Mouse (Mus musculus): ENCODE results near the gene Vmn2r-ps159. TPM values are rescaled to one million over a fixed set of nuclear protein-coding genes. Genes with fewer than 3 reads are reported as not detected.
"Not testable (repeated sequence)": the region's sequence is repeated elsewhere in the genome, so short reads cannot be mapped to it uniquely, and the experiment has no call there.

Gene Vmn2r-ps159
- total and polyA plus RNA-seq, 3 experiments = not detected

GRCm38 (mm10) chr4:156343332-156343731 is 12.4 kb downstream of the Vmn2r-ps159 start:
- H3K27me3 ChIP-seq (ENCODE audit: control insufficient read depth in 1 of 2, insufficient read depth in 2 of 2, low read length in 2 of 2) = no peaks in the 10 kb centered on the region

GRCm38 (mm10) chr4:156356756-156357437 is 26.0 kb downstream of the Vmn2r-ps159 start:
- not testable (repeated sequence) for H3K27ac ChIP-seq (ENCODE audit: control insufficient read depth, low read depth, low read length); H3K9ac ChIP-seq (ENCODE audit: control insufficient read depth, low read depth, low read length, poor library complexity, severe bottlenecking); H3K36me3 ChIP-seq (ENCODE audit: control insufficient read depth in 1 of 2, insufficient read depth in 2 of 2, low read length in 2 of 2); DNase-seq (ENCODE audit: low read depth, low spot score); H3K79me2 ChIP-seq (ENCODE audit: control insufficient read depth, insufficient read depth, low read length, poor library complexity); H3K4me3 ChIP-seq (ENCODE audit: control insufficient read depth in 1 of 2, insufficient read depth in 1 of 2, low read depth in 2 of 2, low read length in 2 of 2); H3K27me3 ChIP-seq (ENCODE audit: control insufficient read depth in 1 of 2, insufficient read depth in 2 of 2, low read length in 2 of 2); H3K9me3 ChIP-seq (replicated peaks; ENCODE audit: insufficient read depth, low read length); H3K4me1 ChIP-seq (ENCODE audit: control insufficient read depth in 1 of 2, insufficient read depth in 2 of 2, low read length in 2 of 2)

More at GRCm38 (mm10) chr4:156343332-156343731, 12.4 kb downstream of the Vmn2r-ps159 start:
- Histone ChIP-seq H3K27ac (ENCODE audit: control insufficient read depth, low read depth, low read length) (no peak overlapping the region), H3K9me3 (replicated peaks; ENCODE audit: insufficient read depth, low read length) (no peaks in the 10 kb centered on the region), H3K4me3 (ENCODE audit: control insufficient read depth in 1 of 2, insufficient read depth in 1 of 2, low read depth in 2 of 2, low read length in 2 of 2) (no peak overlapping the region), H3K79me2 (ENCODE audit: control insufficient read depth, insufficient read depth, low read length, poor library complexity) (no peaks in the 10 kb centered on the region), H3K4me1 (ENCODE audit: control insufficient read depth in 1 of 2, insufficient read depth in 2 of 2, low read length in 2 of 2) (no peaks in the 10 kb centered on the region), H3K9ac (ENCODE audit: control insufficient read depth, low read depth, low read length, poor library complexity, severe bottlenecking) (no peak overlapping the region), H3K36me3 (ENCODE audit: control insufficient read depth in 1 of 2, insufficient read depth in 2 of 2, low read length in 2 of 2) (no peaks in the 10 kb centered on the region)
- TF ChIP-seq ZKSCAN1 (IDR thresholded peaks at IDR 0.05; ENCODE audit: low read depth, low read length) (no peak), GATA1 (IDR thresholded peaks at IDR 0.05; ENCODE audit: low read depth, low read length) (no peak), MAFK (IDR thresholded peaks at IDR 0.05; ENCODE audit: borderline replicate concordance, low read depth, low read length) (no peak), NELFE (IDR thresholded peaks at IDR 0.05; ENCODE audit: low read depth, low read length) (no peak), E2F4 (IDR thresholded peaks at IDR 0.05; ENCODE audit: borderline replicate concordance, low read depth, low read length) (no peak), CTCF (IDR thresholded peaks at IDR 0.05 in 2 of 3, conservative IDR thresholded peaks at IDR 0.05 in 1 of 3; ENCODE audit: control insufficient read depth in 1 of 3, insufficient read depth in 1 of 3, low read depth in 2 of 3, low read length in 3 of 3, poor library complexity in 1 of 3, severe bottlenecking in 1 of 3) (no peak), BHLHE40 (IDR thresholded peaks at IDR 0.05; ENCODE audit: borderline replicate concordance, low read depth, low read length) (no peak), CHD1 (IDR thresholded peaks at IDR 0.05; ENCODE audit: low read depth, low read length) (no peak), MXI1 (IDR thresholded peaks at IDR 0.05; ENCODE audit: low read depth, low read length) (no peak), GABPA (IDR thresholded peaks at IDR 0.05; ENCODE audit: low read depth, low read length) (no peak), HCFC1 (IDR thresholded peaks at IDR 0.05; ENCODE audit: low read depth, low read length) (no peak)
- no peak for DNase-seq (ENCODE audit: low read depth, low spot score)

Other genes starting within 250 kb of the Vmn2r-ps159 start
- gene 9430015G10Rik, start 221.1 kb upstream of the Vmn2r-ps159 start, total RNA-seq (2012; rRNA removed) = 27.5 and 28.7 TPM in 2 replicates
- 10 to 100 TPM in 1 of 2 experiments, not detected in 1; 52.9 TPM for gene 9430015G10Rik, start 221.1 kb upstream of the Vmn2r-ps159 start, polyA plus RNA-seq (2012; ENCODE audit: insufficient read depth in 1 of 2, insufficient read length in 2 of 2, low read depth in 1 of 2, low replicate concordance in 2 of 2, missing spikeins in 1 of 2)
- gene Rnf223, start 200.6 kb upstream of the Vmn2r-ps159 start, total RNA-seq (2012; rRNA removed) = 0.65 TPM in 2 replicates
- 1 to 10 TPM in 1 of 2 experiments, not detected in 1; 2.5 TPM for gene Rnf223, start 200.6 kb upstream of the Vmn2r-ps159 start, polyA plus RNA-seq (2012; ENCODE audit: insufficient read depth in 1 of 2, insufficient read length in 2 of 2, low read depth in 1 of 2, low replicate concordance in 2 of 2, missing spikeins in 1 of 2)
- 13.7 and 19.3 TPM in 2 replicates for gene Agrn, start 133.6 kb upstream of the Vmn2r-ps159 start, total RNA-seq (2012; rRNA removed)
- 10 to 100 TPM in 1 of 2 experiments, not detected in 1; 43.0 TPM for gene Agrn, start 133.6 kb upstream of the Vmn2r-ps159 start, polyA plus RNA-seq (2012; ENCODE audit: insufficient read depth in 1 of 2, insufficient read length in 2 of 2, low read depth in 1 of 2, low replicate concordance in 2 of 2, missing spikeins in 1 of 2)
- gene Isg15, start 130.3 kb upstream of the Vmn2r-ps159 start, total RNA-seq (2012; rRNA removed) = 3.8 and 5.4 TPM in 2 replicates
- gene Isg15, start 130.3 kb upstream of the Vmn2r-ps159 start, polyA plus RNA-seq (2012; ENCODE audit: insufficient read depth in 1 of 2, insufficient read length in 2 of 2, low read depth in 1 of 2, low replicate concordance in 2 of 2, missing spikeins in 1 of 2) = 1 to 10 TPM in 1 of 2 experiments, not detected in 1; 4.8 TPM
- gene AW011738, start 127.8 kb upstream of the Vmn2r-ps159 start, total RNA-seq (2012; rRNA removed) = 1.9 and 3.2 TPM in 2 replicates
- gene AW011738, start 127.8 kb upstream of the Vmn2r-ps159 start, polyA plus RNA-seq (2012; ENCODE audit: insufficient read depth in 1 of 2, insufficient read length in 2 of 2, low read depth in 1 of 2, low replicate concordance in 2 of 2, missing spikeins in 1 of 2) = 1 to 10 TPM in 1 of 2 experiments, not detected in 1; 3.8 TPM
- 0.10 and 0.19 TPM in 2 replicates for gene Perm1, start 115.2 kb upstream of the Vmn2r-ps159 start, total RNA-seq (2012; rRNA removed)
- gene Perm1, start 115.2 kb upstream of the Vmn2r-ps159 start, polyA plus RNA-seq (2012; ENCODE audit: insufficient read depth in 1 of 2, insufficient read length in 2 of 2, low read depth in 1 of 2, low replicate concordance in 2 of 2, missing spikeins in 1 of 2) = 1 to 10 TPM in 1 of 2 experiments, not detected in 1; 1.8 TPM
- 9.4 and 11.8 TPM in 2 replicates for gene Plekhn1, start 96.2 kb upstream of the Vmn2r-ps159 start, total RNA-seq (2012; rRNA removed)
- 10 to 100 TPM in 1 of 2 experiments, not detected in 1; 20.0 TPM for gene Plekhn1, start 96.2 kb upstream of the Vmn2r-ps159 start, polyA plus RNA-seq (2012; ENCODE audit: insufficient read depth in 1 of 2, insufficient read length in 2 of 2, low read depth in 1 of 2, low replicate concordance in 2 of 2, missing spikeins in 1 of 2)
- 164 and 172 TPM in 2 replicates for gene Noc2l, start 95.1 kb upstream of the Vmn2r-ps159 start, total RNA-seq (2012; rRNA removed)
- 100 to 1,000 TPM; 122 to 234 TPM for gene Noc2l, start 95.1 kb upstream of the Vmn2r-ps159 start, polyA plus RNA-seq (2012; ENCODE audit: insufficient read depth in 1 of 2, insufficient read length in 2 of 2, low read depth in 1 of 2, low replicate concordance in 2 of 2, missing spikeins in 1 of 2)
- gene Samd11, start 75.4 kb upstream of the Vmn2r-ps159 start, total RNA-seq (2012; rRNA removed) = 1.7 and 2.0 TPM in 2 replicates
- gene Samd11, start 75.4 kb upstream of the Vmn2r-ps159 start, polyA plus RNA-seq (2012; ENCODE audit: insufficient read depth in 1 of 2, insufficient read length in 2 of 2, low read depth in 1 of 2, low replicate concordance in 2 of 2, missing spikeins in 1 of 2) = 1 to 10 TPM in 1 of 2 experiments, not detected in 1; 4.1 TPM

Measured in MEL (cell line).